Mouse (Mus musculus) MEL (cell line): ENCODE measurements around the gene Spire2. TPM values are rescaled to one million over a fixed set of nuclear protein-coding genes. Genes with fewer than 3 reads are reported as not detected.

Source experiments
- DNase-seq: peaks from one replicate; pipeline ENCODE4 v3.0.0; 2011; ENCODE audit warnings: low read depth, low spot score
- H3K27ac ChIP-seq: 2 replicates; pipeline ENCODE4 v1.5.1; 2012; ENCODE audit warnings: low read depth, mild to moderate bottlenecking, control low read depth, low read length, moderate library complexity; ENCODE audit not compliant: control insufficient read depth
- H3K27me3 ChIP-seq, 2 experiments: fragments of 150-350 bp in 1 of 2; sonication (generic) in 1 of 2; 2 replicates each; pipeline ENCODE4 v1.6.1; 2012; ENCODE audit warnings: low read length in 2 of 2, mild to moderate bottlenecking in 2 of 2, improper control_type of control experiment in 1 of 2, moderate library complexity in 1 of 2; ENCODE audit not compliant: insufficient read depth in 2 of 2, control insufficient read depth in 1 of 2
- H3K36me3 ChIP-seq, 2 experiments: 2 replicates each; pipeline ENCODE4 v1.6.1; 2012 to 2014; ENCODE audit warnings: low read length in 2 of 2, improper control_type of control experiment in 1 of 2, inconsistent platforms in 1 of 2, mild to moderate bottlenecking in 1 of 2; ENCODE audit not compliant: insufficient read depth in 2 of 2, control insufficient read depth in 1 of 2
- H3K4me1 ChIP-seq, 2 experiments: fragments of 150-350 bp in 1 of 2; sonication (generic) in 1 of 2; 2 replicates each; pipeline ENCODE4 v1.6.1; 2012; ENCODE audit warnings: low read length in 2 of 2, improper control_type of control experiment in 1 of 2, mild to moderate bottlenecking in 1 of 2; ENCODE audit not compliant: insufficient read depth in 2 of 2, control insufficient read depth in 1 of 2
- H3K4me3 ChIP-seq, 2 experiments: fragments of 150-350 bp in 1 of 2; sonication (generic) in 1 of 2; 2 replicates each; pipeline ENCODE4 v1.5.1; 2012; ENCODE audit warnings: low read depth in 2 of 2, low read length in 2 of 2, mild to moderate bottlenecking in 2 of 2, moderate library complexity in 2 of 2, control low read depth in 1 of 2, improper control_type of control experiment in 1 of 2; ENCODE audit not compliant: control insufficient read depth in 1 of 2, insufficient read depth in 1 of 2
- H3K79me2 ChIP-seq: 2 replicates; pipeline ENCODE4 v1.6.1; 2012; ENCODE audit warnings: mild to moderate bottlenecking, low read length, moderate library complexity; ENCODE audit not compliant: control insufficient read depth, poor library complexity, insufficient read depth
- H3K9ac ChIP-seq: 2 replicates; pipeline ENCODE4 v1.6.1; 2012; ENCODE audit warnings: low read depth, mild to moderate bottlenecking, control low read depth, low read length, moderate library complexity; ENCODE audit not compliant: control insufficient read depth, poor library complexity, severe bottlenecking
- H3K9me3 ChIP-seq: fragments of 150-350 bp; sonication (generic); replicated peaks from 2 replicates; pipeline ENCODE4 v1.6.1; 2012; ENCODE audit warnings: mild to moderate bottlenecking, low read length, improper control_type of control experiment, moderate library complexity; ENCODE audit not compliant: insufficient read depth
- CHD1 ChIP-seq: IDR thresholded peaks from 2 replicates; pipeline ENCODE4 v1.6.1; 2012; ENCODE audit warnings: low read depth, mild to moderate bottlenecking, inconsistent platforms, low read length, improper control_type of control experiment
- CHD2 ChIP-seq: IDR thresholded peaks from 2 replicates; pipeline ENCODE4 v1.6.1; 2011; ENCODE audit warnings: low read length, improper control_type of control experiment
- CTCF ChIP-seq, 3 experiments: IDR thresholded peaks in 2 of 3; conservative IDR thresholded peaks in 1 of 3; 2 replicates each; pipeline ENCODE4 v1.5.1; 2011 to 2012; ENCODE audit warnings: low read length in 3 of 3, low read depth in 2 of 3, mild to moderate bottlenecking in 2 of 3, improper control_type of control experiment in 1 of 3, inconsistent platforms in 1 of 3, mixed read lengths in 1 of 3, moderate library complexity in 1 of 3; ENCODE audit not compliant: control insufficient read depth in 1 of 3, insufficient read depth in 1 of 3, poor library complexity in 1 of 3, severe bottlenecking in 1 of 3
- EP300 ChIP-seq, 2 experiments: IDR thresholded peaks; 2 replicates each; pipeline ENCODE4 v1.6.1; 2011; ENCODE audit warnings: improper control_type of control experiment in 2 of 2, low read length in 2 of 2, low read depth in 1 of 2, mild to moderate bottlenecking in 1 of 2
- ETS1 ChIP-seq: IDR thresholded peaks from 2 replicates; pipeline ENCODE4 v1.6.1; 2012; ENCODE audit warnings: low read depth, mild to moderate bottlenecking, inconsistent platforms, low read length, improper control_type of control experiment, moderate library complexity
- GABPA ChIP-seq: IDR thresholded peaks from 2 replicates; pipeline ENCODE4 v1.6.1; 2012; ENCODE audit warnings: low read depth, mild to moderate bottlenecking, inconsistent platforms, low read length, improper control_type of control experiment, moderate library complexity
- GATA1 ChIP-seq: IDR thresholded peaks from 2 replicates; pipeline ENCODE4 v1.6.1; 2011; ENCODE audit warnings: low read depth, low read length, improper control_type of control experiment
- HCFC1 ChIP-seq: IDR thresholded peaks from 2 replicates; pipeline ENCODE4 v1.6.1; 2012; ENCODE audit warnings: low read depth, mild to moderate bottlenecking, inconsistent platforms, low read length, improper control_type of control experiment, moderate library complexity
- JUND ChIP-seq: IDR thresholded peaks from 2 replicates; pipeline ENCODE4 v1.6.1; 2011; ENCODE audit warnings: low read depth, mild to moderate bottlenecking, improper control_type of control experiment, low read length
- KAT2A ChIP-seq: conservative IDR thresholded peaks from 2 replicates; pipeline ENCODE4 v1.6.1; 2012; ENCODE audit warnings: low read depth, low read length, improper control_type of control experiment, inconsistent platforms
- MAFK ChIP-seq: IDR thresholded peaks from 2 replicates; pipeline ENCODE4 v1.6.1; 2011; ENCODE audit warnings: low read depth, mild to moderate bottlenecking, low read length, improper control_type of control experiment, borderline replicate concordance
- MAX ChIP-seq: IDR thresholded peaks from 2 replicates; pipeline ENCODE4 v1.6.1; 2011; ENCODE audit warnings: low read length, improper control_type of control experiment
- MAZ ChIP-seq: IDR thresholded peaks from 2 replicates; pipeline ENCODE4 v1.6.1; 2012; ENCODE audit warnings: low read depth, mild to moderate bottlenecking, inconsistent platforms, low read length, improper control_type of control experiment
- MEF2A ChIP-seq: IDR thresholded peaks from 2 replicates; pipeline ENCODE4 v1.6.1; 2014; ENCODE audit warnings: low read depth, mild to moderate bottlenecking, inconsistent platforms, low read length, improper control_type of control experiment; ENCODE audit not compliant: poor library complexity, insufficient replicate concordance, severe bottlenecking; ENCODE audit errors: extremely low read depth
- MXI1 ChIP-seq: IDR thresholded peaks from 2 replicates; pipeline ENCODE4 v1.6.1; 2011; ENCODE audit warnings: mild to moderate bottlenecking, low read depth, low read length, improper control_type of control experiment
- MYB ChIP-seq: IDR thresholded peaks from 2 replicates; pipeline ENCODE4 v1.6.1; 2011; ENCODE audit warnings: mild to moderate bottlenecking, low read depth, low read length, improper control_type of control experiment
- MYC ChIP-seq: IDR thresholded peaks from 2 replicates; pipeline ENCODE4 v1.6.1; 2011; ENCODE audit warnings: low read depth, mild to moderate bottlenecking, low read length, improper control_type of control experiment, moderate library complexity
- NELFE ChIP-seq: IDR thresholded peaks from 2 replicates; pipeline ENCODE4 v1.6.1; 2011; ENCODE audit warnings: low read depth, low read length, improper control_type of control experiment
- POLR2A ChIP-seq, 2 experiments: IDR thresholded peaks; 2 replicates each; pipeline ENCODE4 v1.6.1; 2011 to 2012; ENCODE audit warnings: low read length in 2 of 2, mild to moderate bottlenecking in 2 of 2, control low read depth in 1 of 2, improper control_type of control experiment in 1 of 2, low read depth in 1 of 2, moderate library complexity in 1 of 2; ENCODE audit not compliant: control insufficient read depth in 1 of 2, insufficient read depth in 1 of 2, poor library complexity in 1 of 2
- POLR2AphosphoS2 ChIP-seq: IDR thresholded peaks from 2 replicates; pipeline ENCODE4 v1.6.1; 2011; ENCODE audit warnings: low read length, improper control_type of control experiment
- POLR2AphosphoS5 ChIP-seq: IDR thresholded peaks from 2 replicates; pipeline ENCODE4 v1.6.1; 2012; ENCODE audit warnings: low read depth, borderline replicate concordance, mild to moderate bottlenecking, inconsistent platforms, low read length, moderate library complexity, mixed read lengths
- RAD21 ChIP-seq: IDR thresholded peaks from 2 replicates; pipeline ENCODE4 v1.6.1; 2011; ENCODE audit warnings: mild to moderate bottlenecking, low read depth, low read length, improper control_type of control experiment
- RCOR1 ChIP-seq: IDR thresholded peaks from 2 replicates; pipeline ENCODE4 v1.6.1; 2012; ENCODE audit warnings: low read depth, mild to moderate bottlenecking, inconsistent platforms, low read length, improper control_type of control experiment
- SIN3A ChIP-seq: IDR thresholded peaks from 2 replicates; pipeline ENCODE4 v1.6.1; 2012; ENCODE audit warnings: low read length, improper control_type of control experiment, inconsistent platforms
- SMC3 ChIP-seq: IDR thresholded peaks from 2 replicates; pipeline ENCODE4 v1.6.1; 2011; ENCODE audit warnings: low read depth, low read length, improper control_type of control experiment
- TAL1 ChIP-seq: IDR thresholded peaks from 2 replicates; pipeline ENCODE4 v1.6.1; 2012; ENCODE audit warnings: mild to moderate bottlenecking, inconsistent platforms, low read length, moderate library complexity, mixed read lengths
- TBP ChIP-seq: IDR thresholded peaks from 2 replicates; pipeline ENCODE4 v1.8.0; 2011; ENCODE audit warnings: low read depth, low read length, improper control_type of control experiment
- TCF12 ChIP-seq: IDR thresholded peaks from 2 replicates; pipeline ENCODE4 v1.6.1; 2014; ENCODE audit warnings: low read depth, mild to moderate bottlenecking, inconsistent platforms, low read length, improper control_type of control experiment, moderate library complexity
- UBTF ChIP-seq: IDR thresholded peaks from 2 replicates; pipeline ENCODE4 v1.6.1; 2012; ENCODE audit warnings: low read depth, mild to moderate bottlenecking, inconsistent platforms, low read length, improper control_type of control experiment, moderate library complexity, borderline replicate concordance; ENCODE audit not compliant: insufficient read depth
- USF1 ChIP-seq: IDR thresholded peaks from 2 replicates; pipeline ENCODE4 v1.6.1; 2014; ENCODE audit warnings: low read depth, mild to moderate bottlenecking, inconsistent platforms, low read length, improper control_type of control experiment, moderate library complexity
- USF2 ChIP-seq, 2 experiments: IDR thresholded peaks; 2 replicates each; pipeline ENCODE4 v1.6.1; 2011 to 2012; ENCODE audit warnings: improper control_type of control experiment in 2 of 2, low read length in 2 of 2, borderline replicate concordance in 1 of 2, inconsistent platforms in 1 of 2, low read depth in 1 of 2, mild to moderate bottlenecking in 1 of 2; ENCODE audit not compliant: insufficient read depth in 1 of 2
- ZC3H11A ChIP-seq: IDR thresholded peaks from 2 replicates; pipeline ENCODE4 v1.6.1; 2012; ENCODE audit warnings: low read depth, mild to moderate bottlenecking, inconsistent platforms, low read length, improper control_type of control experiment
- ZKSCAN1 ChIP-seq: IDR thresholded peaks from 2 replicates; pipeline ENCODE4 v1.6.1; 2012; ENCODE audit warnings: low read depth, mild to moderate bottlenecking, inconsistent platforms, low read length, improper control_type of control experiment, moderate library complexity
- ZMIZ1 ChIP-seq: IDR thresholded peaks from 2 replicates; pipeline ENCODE4 v1.6.1; 2012; ENCODE audit warnings: low read depth, mild to moderate bottlenecking, inconsistent platforms, low read length, improper control_type of control experiment, moderate library complexity
- ZNF384 ChIP-seq: IDR thresholded peaks from 2 replicates; pipeline ENCODE4 v1.6.1; 2012; ENCODE audit warnings: low read depth, mild to moderate bottlenecking, inconsistent platforms, low read length, improper control_type of control experiment
- polyA plus RNA-seq, 2 experiments: library from polyadenylated mRNA; stranded (reverse) in 1 of 2; unstranded in 1 of 2; fragments of >175 nt in 1 of 2; fragments of >200 nt in 1 of 2; gene quantifications; 2 replicates each; pipeline versions ENCODE4 v1.2.1 to v1.2.4; 2012; ENCODE audit warnings: low replicate concordance in 2 of 2, low read depth in 1 of 2; ENCODE audit not compliant: insufficient read length in 2 of 2, insufficient read depth in 1 of 2, missing spikeins in 1 of 2
- total RNA-seq: library from RNA; depleted of rRNA; stranded (reverse); fragments of 300-350 nt; gene quantifications from 2 replicates; pipeline ENCODE4 v1.2.3, GENCODE M21; 2012

The Spire2 gene
- total and polyA plus RNA-seq, 3 experiments = 1.1 to 5.4 TPM; not detected in 1

GRCm38 (mm10) chr8:123373403-123374238 is 41.1 kb downstream of the Spire2 start, which contains the start of gene Tcf25:
TSS of gene Tcf25 (plus strand) at chr8:123373753.
- Histone ChIP-seq H3K4me1 (peaks cover 0 to 15% of the 10 kb centered on the region in 2 experiments; a peak in 1 of 4 replicates), H3K9ac (peak within 1 kb of the TSS; percentile 99), H3K4me3 (peak within 1 kb of the TSS; percentile 78 to 97), H3K27me3 (no peaks in the 10 kb centered on the region), H3K27ac (peak within 1 kb of the TSS; percentile 95), H3K9me3 (no peaks in the 10 kb centered on the region), H3K79me2 (peaks cover 36% of the 10 kb centered on the region), H3K36me3 (peaks cover 0 to 11% of the 10 kb centered on the region in 2 experiments; a peak in 3 of 4 replicates)
- peak; percentile 99 for DNase-seq
- peak in 2 of 3 experiments; percentile 7; a peak in 2 of 6 replicates for TF ChIP-seq CTCF (IDR thresholded peaks at IDR 0.05 in 2 of 3, conservative IDR thresholded peaks at IDR 0.05 in 1 of 3; ENCODE audit: control insufficient read depth in 1 of 3, insufficient read depth in 1 of 3, low read depth in 2 of 3, low read length in 3 of 3, poor library complexity in 1 of 3, severe bottlenecking in 1 of 3)
- TF ChIP-seq CHD1 = no peak
- no peak for TF ChIP-seq GATA1
- peak; percentile 90 for TF ChIP-seq HCFC1
- peak; percentile 96 for TF ChIP-seq CHD2
- TF ChIP-seq ZC3H11A = no peak
- TF ChIP-seq NELFE = peak; percentile 88
- TF ChIP-seq MAZ = peak; percentile 72; the same call in 1 of the 2 replicates
- TF ChIP-seq EP300 (IDR thresholded peaks at IDR 0.05; ENCODE audit: low read depth in 1 of 2, low read length in 2 of 2) = no peak
- peak; percentile 62; the same call in 1 of the 2 replicates for TF ChIP-seq POLR2AphosphoS2
- TF ChIP-seq JUND = no peak
- no peak for TF ChIP-seq GABPA
- no peak for TF ChIP-seq MAFK
- peak; percentile 84 to 95 for TF ChIP-seq POLR2A (IDR thresholded peaks at IDR 0.05; ENCODE audit: control insufficient read depth in 1 of 2, insufficient read depth in 1 of 2, low read depth in 1 of 2, low read length in 2 of 2, poor library complexity in 1 of 2)
- no peak for TF ChIP-seq MEF2A
- peak; percentile 79 for TF ChIP-seq ZMIZ1
- TF ChIP-seq UBTF = no peak
- TF ChIP-seq RAD21 = no peak
- TF ChIP-seq POLR2AphosphoS5 = no peak
- TF ChIP-seq TBP = 0 out of 2 replicates have a peak, but pooled peaks have one; percentile 67
- no peak for TF ChIP-seq ZKSCAN1
- peak; percentile 77; the same call in 1 of the 2 replicates for TF ChIP-seq SIN3A
- TF ChIP-seq USF2 (IDR thresholded peaks at IDR 0.05; ENCODE audit: borderline replicate concordance in 1 of 2, insufficient read depth in 1 of 2, low read depth in 1 of 2, low read length in 2 of 2) = no peak
- no peak; the same call in 1 of the 2 replicates for TF ChIP-seq KAT2A
- TF ChIP-seq MAX = peak; percentile 49
- TF ChIP-seq TAL1 = no peak
- TF ChIP-seq ZNF384 = no peak
- peak; percentile 52 for TF ChIP-seq TCF12
- no peak for TF ChIP-seq MYB
- no peak for TF ChIP-seq USF1
- TF ChIP-seq MXI1 = peak; percentile 26; the same call in 1 of the 2 replicates
- TF ChIP-seq RCOR1 = no peak
- no peak for TF ChIP-seq SMC3
- no peak; the same call in none of the 2 replicates for TF ChIP-seq ETS1
- peak; percentile 9; the same call in 1 of the 2 replicates for TF ChIP-seq MYC
